Mouse (Mus musculus): Measurements from ENCODE around the gene Arf3.

GRCm38 (mm10) chr15:98771813-98772425 is 8.9 kb upstream of the Arf3 start:
- TF ChIP-seq POLR2A (IDR thresholded peaks at IDR 0.05; ENCODE audit: borderline replicate concordance, control insufficient read depth, low read depth, low read length) (no peak), CTCF (IDR thresholded peaks at IDR 0.05; ENCODE audit: control insufficient read depth, insufficient read depth, low read length) (no peak)
